Mouse (Mus musculus): ENCODE measurements around the gene Vsig10. TPM values are rescaled to one million over a fixed set of nuclear protein-coding genes. Genes with fewer than 3 reads are reported as not detected.

Gene Vsig10
- polyA plus RNA-seq (2014; fragmentation: Nextera tagmentation; extraction: Ambion mirVana) = 2.3 and 2.5 TPM in 2 replicates

DNA sequence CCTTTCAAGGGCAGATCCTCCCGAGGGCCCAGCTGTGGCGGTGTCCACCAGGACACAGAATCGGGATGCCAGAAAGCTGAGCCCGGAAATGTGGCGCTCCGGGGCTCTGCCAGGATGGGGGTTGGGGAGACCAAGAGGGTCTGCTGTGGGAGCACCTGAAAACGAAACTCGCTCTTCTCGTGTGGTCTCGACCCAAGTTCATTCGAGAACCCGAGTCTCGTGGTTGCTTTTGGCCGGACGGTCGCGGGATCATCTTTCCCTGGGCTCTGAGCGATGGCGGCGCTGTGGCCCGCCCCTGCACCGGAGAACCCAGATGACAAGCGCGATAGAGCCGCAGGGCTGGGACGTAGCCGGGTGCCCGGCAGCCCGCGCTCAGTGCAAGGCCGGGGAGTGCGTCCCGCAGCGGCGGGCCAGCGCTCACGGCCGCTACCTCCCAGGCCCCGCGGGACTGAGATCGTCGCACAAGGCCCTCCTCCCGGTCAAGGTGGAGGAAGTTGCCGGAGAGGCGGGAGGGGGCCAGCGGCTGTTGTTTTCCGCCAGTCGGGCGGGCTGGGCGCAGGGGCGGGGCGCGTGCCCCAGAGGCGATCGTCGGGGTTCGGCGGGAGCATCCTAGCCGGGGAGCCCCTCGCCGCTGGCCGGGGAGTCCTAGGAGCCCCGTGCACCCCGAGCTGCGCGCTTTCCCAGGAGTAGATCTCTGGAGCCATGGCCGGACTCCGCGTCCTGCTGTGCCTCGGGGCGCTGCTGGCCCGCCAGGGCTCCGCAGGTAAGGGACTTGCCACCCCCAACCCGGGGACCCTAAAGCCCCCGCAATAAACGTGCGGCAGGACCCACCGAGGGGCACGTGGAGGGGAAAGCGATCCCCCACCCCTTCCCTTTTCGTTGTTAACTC is at the start of gene Vsig10:
Vsig10 (plus strand) TSS at position 343 of the 889 bp plus-strand sequence.
- Histone ChIP-seq H3K36me3 (ENCODE audit: control insufficient read depth, insufficient read depth, low read length) (no peaks in the 10 kb centered on the region), H3K9me3 (ENCODE audit: control insufficient read depth, low read length) (no peaks in the 10 kb centered on the region), H3K9ac (ENCODE audit: low read length) (peak within 1 kb of the TSS; percentile 77), H3K4me1 (replicated peaks; ENCODE audit: control insufficient read depth, insufficient read depth, low read length) (peaks cover 7% of the 10 kb centered on the region; the same call in 1 of the 2 replicates), H3K27me3 (ENCODE audit: control insufficient read depth, insufficient read depth, low read length) (peaks cover 3% of the 10 kb centered on the region; the same call in 1 of the 2 replicates), H3K27ac (ENCODE audit: low read depth, low read length) (no peak within 1 kb of the TSS), H3K4me3 (ENCODE audit: low read depth, low read length) (peak within 1 kb of the TSS; percentile 66), H3K4me2 (ENCODE audit: low read depth, low read length, severe bottlenecking) (peak within 1 kb of the TSS; percentile 99)
- DNase-seq (ENCODE audit: low spot score) = peak; percentile 82
- ATAC-seq (replicated peaks; ENCODE audit: low FRiP score) = peak; percentile 88
- WGBS = under 1% methylated on average over 76 of the region's 81 CpGs

DNA sequence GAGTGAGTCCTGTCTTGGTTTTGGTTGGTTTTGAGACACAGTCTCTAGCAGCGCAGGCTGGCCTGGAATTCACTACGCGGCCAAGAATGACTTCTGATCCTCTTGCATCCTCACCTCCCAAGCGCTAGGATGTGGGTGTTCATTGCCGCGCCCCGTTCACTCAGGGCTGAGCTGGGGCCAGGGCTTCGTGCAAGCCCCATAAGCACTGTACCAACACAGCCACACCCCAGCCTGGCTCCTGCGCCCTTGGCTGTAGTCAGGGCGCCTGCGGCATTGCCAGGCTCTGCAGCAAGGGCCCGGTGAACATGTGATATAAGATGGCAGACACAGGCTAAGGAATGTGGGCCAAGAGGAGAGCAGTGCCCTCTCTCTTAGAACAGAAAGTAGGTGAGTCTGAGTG is 49.5 kb upstream of the Vsig10 start:
- H3K4me3 ChIP-seq (ENCODE audit: low read depth, low read length) = no peak overlapping the region
- no peaks in the 10 kb centered on the region for H3K9me3 ChIP-seq (ENCODE audit: control insufficient read depth, low read length)
- no peaks in the 10 kb centered on the region for H3K27me3 ChIP-seq (ENCODE audit: control insufficient read depth, insufficient read depth, low read length)
- ATAC-seq (replicated peaks; ENCODE audit: low FRiP score) = no peak
- no peaks in the 10 kb centered on the region for H3K36me3 ChIP-seq (ENCODE audit: control insufficient read depth, insufficient read depth, low read length)
- H3K9ac ChIP-seq (ENCODE audit: low read length) = no peak overlapping the region
- no peak overlapping the region for H3K27ac ChIP-seq (ENCODE audit: low read depth, low read length)
- DNase-seq (ENCODE audit: low spot score) = no peak
- H3K4me2 ChIP-seq (ENCODE audit: low read depth, low read length, severe bottlenecking) = no peak overlapping the region
- no peaks in the 10 kb centered on the region for H3K4me1 ChIP-seq (replicated peaks; ENCODE audit: control insufficient read depth, insufficient read depth, low read length)
- WGBS = 94% methylated on average over 12 of the region's 12 CpGs

DNA sequence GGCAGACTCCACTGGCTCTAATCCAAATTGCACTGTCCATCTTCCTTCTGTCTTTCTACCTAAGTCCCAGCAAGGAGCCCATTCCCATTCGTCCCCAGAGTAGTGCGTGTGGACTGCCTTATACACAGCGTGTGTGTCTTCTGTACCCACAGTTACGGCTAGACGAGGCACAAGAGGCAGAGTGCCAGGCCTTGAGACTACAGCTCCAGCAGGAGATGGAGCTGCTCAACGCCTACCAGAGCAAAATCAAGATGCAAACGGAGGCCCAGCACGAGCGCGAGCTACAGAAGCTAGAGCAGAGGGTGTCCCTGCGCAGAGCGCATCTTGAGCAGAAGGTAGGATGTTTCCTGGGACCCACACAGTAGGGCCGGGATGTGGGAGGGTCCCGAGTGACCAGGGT is 46.9 kb upstream of the Vsig10 start:
- ATAC-seq (replicated peaks; ENCODE audit: low FRiP score) (no peak), DNase-seq (ENCODE audit: low spot score) (no peak)
- H3K27me3 ChIP-seq (ENCODE audit: control insufficient read depth, insufficient read depth, low read length) = no peaks in the 10 kb centered on the region
- no peak overlapping the region for H3K9ac ChIP-seq (ENCODE audit: low read length)
- no peak overlapping the region for H3K27ac ChIP-seq (ENCODE audit: low read depth, low read length)
- H3K4me3 ChIP-seq (ENCODE audit: low read depth, low read length) = no peak overlapping the region
- no peaks in the 10 kb centered on the region for H3K4me1 ChIP-seq (replicated peaks; ENCODE audit: control insufficient read depth, insufficient read depth, low read length)
- no peak overlapping the region for H3K4me2 ChIP-seq (ENCODE audit: low read depth, low read length, severe bottlenecking)
- 90% methylated on average over 14 of the region's 14 CpGs for WGBS
- no peaks in the 10 kb centered on the region for H3K36me3 ChIP-seq (ENCODE audit: control insufficient read depth, insufficient read depth, low read length)
- H3K9me3 ChIP-seq (ENCODE audit: control insufficient read depth, low read length) = no peaks in the 10 kb centered on the region

DNA sequence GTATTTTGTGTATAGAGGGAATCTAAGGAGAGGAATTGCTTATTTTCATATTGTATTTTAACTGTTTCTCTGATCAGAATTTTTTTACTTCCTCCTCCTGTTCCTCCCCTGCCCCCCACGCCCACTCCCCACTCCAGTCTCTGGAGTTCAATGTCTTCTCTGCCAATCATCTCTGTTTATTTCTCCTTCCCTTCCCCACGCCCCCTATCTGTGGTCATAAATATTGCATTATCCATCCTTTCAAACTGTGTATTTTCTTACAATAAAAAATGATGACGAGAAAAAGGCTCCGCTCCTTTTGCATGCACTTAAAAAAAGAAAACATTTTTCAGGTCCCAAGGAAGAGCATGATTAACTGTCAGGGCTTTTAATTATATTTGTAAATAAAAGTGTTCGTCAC is 44.1 kb upstream of the Vsig10 start:
- ATAC-seq (replicated peaks; ENCODE audit: low FRiP score) (no peak), DNase-seq (ENCODE audit: low spot score) (no peak)
- 74% methylated on average over 5 of the region's 5 CpGs for whole genome bisulfite sequencing
- H3K27ac ChIP-seq (ENCODE audit: low read depth, low read length) = no peak overlapping the region
- no peaks in the 10 kb centered on the region for H3K4me1 ChIP-seq (replicated peaks; ENCODE audit: control insufficient read depth, insufficient read depth, low read length)
- no peaks in the 10 kb centered on the region for H3K36me3 ChIP-seq (ENCODE audit: control insufficient read depth, insufficient read depth, low read length)
- no peak overlapping the region for H3K4me3 ChIP-seq (ENCODE audit: low read depth, low read length)
- H3K9ac ChIP-seq (ENCODE audit: low read length) = no peak overlapping the region
- H3K4me2 ChIP-seq (ENCODE audit: low read depth, low read length, severe bottlenecking) = no peak overlapping the region
- H3K27me3 ChIP-seq (ENCODE audit: control insufficient read depth, insufficient read depth, low read length) = no peaks in the 10 kb centered on the region
- H3K9me3 ChIP-seq (ENCODE audit: control insufficient read depth, low read length) = no peaks in the 10 kb centered on the region

DNA sequence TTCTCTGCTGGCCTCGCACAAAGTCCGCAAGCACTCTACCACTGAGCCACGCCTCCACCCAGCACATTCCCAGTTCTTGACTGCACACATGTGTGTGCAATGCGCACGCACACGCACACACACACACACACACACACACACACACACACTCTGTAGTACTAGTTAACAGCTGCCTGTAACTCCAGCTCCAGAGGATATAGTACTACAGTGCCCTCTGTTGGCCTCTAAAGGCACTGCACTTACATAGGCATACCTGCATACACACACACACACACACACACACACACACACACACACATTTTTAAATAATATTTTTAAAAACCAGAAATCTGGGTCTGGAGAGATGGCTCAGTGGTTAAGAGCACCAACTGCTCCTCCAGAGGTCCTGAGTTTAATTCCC is 41.1 kb upstream of the Vsig10 start:
- H3K4me3 ChIP-seq (ENCODE audit: low read depth, low read length) = no peak overlapping the region
- no peaks in the 10 kb centered on the region for H3K9me3 ChIP-seq (ENCODE audit: control insufficient read depth, low read length)
- H3K36me3 ChIP-seq (ENCODE audit: control insufficient read depth, insufficient read depth, low read length) = no peaks in the 10 kb centered on the region; the same call in 1 of the 2 replicates
- no peak overlapping the region for H3K27ac ChIP-seq (ENCODE audit: low read depth, low read length)
- no peak overlapping the region for H3K9ac ChIP-seq (ENCODE audit: low read length)
- no peak overlapping the region for H3K4me2 ChIP-seq (ENCODE audit: low read depth, low read length, severe bottlenecking)
- DNase-seq (ENCODE audit: low spot score) = no peak
- no peak for ATAC-seq (replicated peaks; ENCODE audit: low FRiP score)
- no peaks in the 10 kb centered on the region for H3K27me3 ChIP-seq (ENCODE audit: control insufficient read depth, insufficient read depth, low read length)
- 98% methylated on average over 6 of the region's 6 CpGs for WGBS
- no peaks in the 10 kb centered on the region for H3K4me1 ChIP-seq (replicated peaks; ENCODE audit: control insufficient read depth, insufficient read depth, low read length)

DNA sequence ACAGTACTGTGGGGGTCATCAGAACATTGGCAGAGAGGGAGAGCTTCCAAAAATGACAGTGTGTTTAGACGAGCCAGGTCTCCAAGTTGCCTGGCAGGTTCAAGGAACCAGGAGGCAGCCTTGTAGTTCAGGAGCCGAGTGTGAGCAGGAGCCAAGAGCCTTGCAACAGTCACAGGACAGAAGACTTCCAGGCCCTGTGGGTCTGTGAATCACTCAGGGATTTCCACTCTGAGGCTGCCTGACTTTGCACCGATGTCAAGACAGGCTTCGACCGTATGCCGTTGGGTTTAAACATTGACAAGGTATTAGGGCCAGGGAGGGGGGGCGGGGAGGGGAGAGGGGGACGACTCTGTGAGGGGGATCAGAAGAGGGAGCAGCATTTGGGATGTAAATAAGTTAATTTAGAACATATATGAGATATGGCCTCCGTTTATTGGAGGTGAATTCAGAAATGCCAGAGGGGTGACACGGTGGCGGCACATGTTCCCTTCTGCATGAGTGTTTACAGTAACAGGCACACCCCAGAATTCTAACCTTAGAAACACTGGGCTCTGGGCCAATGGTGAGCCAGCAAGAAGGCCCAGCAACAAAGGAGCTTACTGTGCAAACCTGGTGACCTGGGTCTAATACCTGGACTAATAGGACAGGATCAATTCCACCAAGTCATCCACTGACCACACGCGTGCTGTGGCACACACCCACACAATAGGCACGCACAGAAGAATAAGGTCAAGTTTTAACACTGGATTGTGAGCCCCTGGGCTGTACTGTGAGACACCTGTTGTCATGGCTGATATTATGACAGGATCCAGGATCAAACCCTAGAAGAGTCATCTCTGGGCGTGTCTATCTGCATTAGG is 39.8 kb upstream of the Vsig10 start:
- no peaks in the 10 kb centered on the region for H3K4me1 ChIP-seq (replicated peaks; ENCODE audit: control insufficient read depth, insufficient read depth, low read length)
- 90% methylated on average over 15 of the region's 15 CpGs for WGBS
- H3K4me3 ChIP-seq (ENCODE audit: low read depth, low read length) = no peak overlapping the region
- H3K9ac ChIP-seq (ENCODE audit: low read length) = no peak overlapping the region
- H3K4me2 ChIP-seq (ENCODE audit: low read depth, low read length, severe bottlenecking) = no peak overlapping the region
- DNase-seq (ENCODE audit: low spot score) = no peak
- no peaks in the 10 kb centered on the region for H3K9me3 ChIP-seq (ENCODE audit: control insufficient read depth, low read length)
- H3K27me3 ChIP-seq (ENCODE audit: control insufficient read depth, insufficient read depth, low read length) = no peaks in the 10 kb centered on the region
- no peak for ATAC-seq (replicated peaks; ENCODE audit: low FRiP score)
- H3K27ac ChIP-seq (ENCODE audit: low read depth, low read length) = no peak overlapping the region
- H3K36me3 ChIP-seq (ENCODE audit: control insufficient read depth, insufficient read depth, low read length) = no peaks in the 10 kb centered on the region; the same call in 1 of the 2 replicates

DNA sequence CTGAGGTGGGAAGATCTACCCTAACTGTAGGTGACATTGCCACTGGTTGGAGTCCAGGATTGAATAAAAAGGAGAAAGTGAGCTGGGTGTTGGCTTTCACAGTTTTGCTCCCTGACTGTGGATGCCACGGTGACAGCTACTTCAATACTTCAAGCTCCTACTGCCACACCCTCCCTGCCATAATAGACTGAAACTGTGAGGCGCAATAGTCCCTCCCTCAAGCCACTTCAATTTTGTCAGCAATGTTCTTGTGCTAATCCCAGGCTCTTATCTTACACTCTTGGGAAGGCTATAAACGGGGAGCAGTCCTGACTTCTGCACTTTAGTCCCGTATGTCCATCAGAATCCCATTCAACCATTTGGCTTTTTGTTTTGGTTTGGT is 39.2 kb upstream of the Vsig10 start:
- Histone ChIP-seq H3K9ac (ENCODE audit: low read length) (no peak overlapping the region), H3K36me3 (ENCODE audit: control insufficient read depth, insufficient read depth, low read length) (peaks cover 2% of the 10 kb centered on the region; the same call in 1 of the 2 replicates), H3K27ac (ENCODE audit: low read depth, low read length) (no peak overlapping the region), H3K4me2 (ENCODE audit: low read depth, low read length, severe bottlenecking) (no peak overlapping the region), H3K27me3 (ENCODE audit: control insufficient read depth, insufficient read depth, low read length) (no peaks in the 10 kb centered on the region), H3K4me3 (ENCODE audit: low read depth, low read length) (no peak overlapping the region), H3K9me3 (ENCODE audit: control insufficient read depth, low read length) (no peaks in the 10 kb centered on the region), H3K4me1 (replicated peaks; ENCODE audit: control insufficient read depth, insufficient read depth, low read length) (peaks cover 2% of the 10 kb centered on the region; the same call in 1 of the 2 replicates)
- no peak for DNase-seq (ENCODE audit: low spot score)
- 83% methylated on average over 4 of the region's 4 CpGs for WGBS
- no peak for ATAC-seq (replicated peaks; ENCODE audit: low FRiP score)

DNA sequence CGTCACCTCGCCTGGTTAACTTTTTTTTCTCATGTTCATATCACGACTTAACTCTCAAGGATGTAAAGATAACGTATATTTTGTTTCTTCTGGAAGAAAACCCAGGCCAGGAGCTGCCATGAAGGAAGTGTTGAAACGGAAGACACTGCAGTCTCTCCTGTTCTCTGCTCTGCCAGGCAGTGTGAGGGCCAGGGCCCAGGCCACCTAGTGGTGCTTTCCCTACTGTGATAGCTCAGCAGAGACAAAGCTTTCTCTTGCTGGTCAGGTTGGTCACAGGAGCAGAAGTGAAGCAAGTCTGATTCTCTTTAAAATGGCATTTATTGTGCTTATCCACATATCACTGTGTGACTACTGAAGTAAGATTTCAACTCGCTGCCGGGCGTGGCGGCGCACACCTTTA is 37.3 kb upstream of the Vsig10 start:
- Histone ChIP-seq H3K27me3 (ENCODE audit: control insufficient read depth, insufficient read depth, low read length) (no peaks in the 10 kb centered on the region), H3K4me1 (replicated peaks; ENCODE audit: control insufficient read depth, insufficient read depth, low read length) (peaks cover 8% of the 10 kb centered on the region), H3K4me3 (ENCODE audit: low read depth, low read length) (no peak overlapping the region), H3K27ac (ENCODE audit: low read depth, low read length) (no peak overlapping the region), H3K9me3 (ENCODE audit: control insufficient read depth, low read length) (no peaks in the 10 kb centered on the region), H3K36me3 (ENCODE audit: control insufficient read depth, insufficient read depth, low read length) (peaks cover 3% of the 10 kb centered on the region; the same call in 1 of the 2 replicates), H3K9ac (ENCODE audit: low read length) (no peak overlapping the region), H3K4me2 (ENCODE audit: low read depth, low read length, severe bottlenecking) (no peak overlapping the region)
- no peak for DNase-seq (ENCODE audit: low spot score)
- 95% methylated on average over 10 of the region's 10 CpGs for WGBS
- ATAC-seq (replicated peaks; ENCODE audit: low FRiP score) = no peak
